Mouse (Mus musculus) myocyte (in vitro differentiated cells): Measurements from ENCODE around the gene Clec2d. TPM values are rescaled to one million over a fixed set of nuclear protein-coding genes. Genes with fewer than 3 reads are reported as not detected.

ENCODE experiments used
- H3K27me3 ChIP-seq: one replicate; pipeline ENCODE4 v1.6.1; 2011; ENCODE audit not compliant: control insufficient read depth, insufficient read depth, insufficient read length
- H3K36me3 ChIP-seq: one replicate; pipeline ENCODE4 v1.6.1; 2011; ENCODE audit not compliant: control insufficient read depth, insufficient read depth
- H3K4me2 ChIP-seq: one replicate; pipeline ENCODE4 v1.6.1; 2011; ENCODE audit warnings: low read depth, control low read depth
- H3K4me3 ChIP-seq: one replicate; pipeline ENCODE4 v1.5.1; 2011; ENCODE audit warnings: mild to moderate bottlenecking, control low read depth, moderate library complexity
- H3K79me2 ChIP-seq: one replicate; pipeline ENCODE4 v1.6.1; 2011; ENCODE audit not compliant: control insufficient read depth, insufficient read depth
- H3ac ChIP-seq: one replicate; pipeline ENCODE4 v1.6.1; 2011; ENCODE audit not compliant: control insufficient read depth, insufficient read length
- CEBPB ChIP-seq: IDR thresholded peaks from 2 replicates; pipeline ENCODE4 v1.6.1; 2011; ENCODE audit warnings: mild to moderate bottlenecking, moderate library complexity; ENCODE audit not compliant: poor library complexity, insufficient read depth, severe bottlenecking
- E2F4 ChIP-seq: IDR thresholded peaks from one replicate; pipeline ENCODE4 v1.6.1; 2011; ENCODE audit warnings: mild to moderate bottlenecking, control low read depth, moderate library complexity; ENCODE audit not compliant: insufficient read depth
- MAX ChIP-seq: IDR thresholded peaks from one replicate; pipeline ENCODE4 v1.6.1; 2011; ENCODE audit warnings: low read depth, mild to moderate bottlenecking, control low read depth
- MYOD1 ChIP-seq, 3 experiments: IDR thresholded peaks; one replicate each; pipeline ENCODE4 v1.6.1; 2011; ENCODE audit warnings: control low read depth in 2 of 3, low read depth in 2 of 3, mild to moderate bottlenecking in 2 of 3, moderate library complexity in 1 of 3; ENCODE audit not compliant: insufficient read length in 2 of 3, control insufficient read depth in 1 of 3
- MYOG ChIP-seq, 3 experiments: IDR thresholded peaks; one replicate each; pipeline ENCODE4 v1.6.1; 2011; ENCODE audit warnings: control low read depth in 2 of 3, low read depth in 2 of 3, mild to moderate bottlenecking in 2 of 3; ENCODE audit not compliant: insufficient read length in 2 of 3, control insufficient read depth in 1 of 3, insufficient read depth in 1 of 3
- POLR2A ChIP-seq: IDR thresholded peaks from one replicate; pipeline ENCODE4 v1.6.1; 2011; ENCODE audit warnings: low read depth, mild to moderate bottlenecking, control low read depth, moderate library complexity; ENCODE audit not compliant: insufficient read length
- POLR2AphosphoS2 ChIP-seq: IDR thresholded peaks from one replicate; pipeline ENCODE4 v1.6.1; 2011; ENCODE audit warnings: low read depth, control low read depth; ENCODE audit not compliant: insufficient read length
- REST ChIP-seq: IDR thresholded peaks from one replicate; pipeline ENCODE4 v1.6.1; 2011; ENCODE audit warnings: mild to moderate bottlenecking, control low read depth, moderate library complexity; ENCODE audit not compliant: insufficient read depth, insufficient read length
- SRF ChIP-seq: IDR thresholded peaks from one replicate; pipeline ENCODE4 v1.6.1; 2011; ENCODE audit warnings: low read depth; ENCODE audit not compliant: control insufficient read depth, insufficient read length
- TCF12 ChIP-seq: IDR thresholded peaks from one replicate; pipeline ENCODE4 v1.6.1; 2011; ENCODE audit warnings: mild to moderate bottlenecking, control low read depth; ENCODE audit not compliant: poor library complexity, insufficient read depth, severe bottlenecking
- TCF3 ChIP-seq: IDR thresholded peaks from one replicate; pipeline ENCODE4 v1.6.1; 2011; ENCODE audit warnings: low read depth, control low read depth; ENCODE audit not compliant: insufficient read length
- USF1 ChIP-seq: IDR thresholded peaks from one replicate; pipeline ENCODE4 v1.6.1; 2011; ENCODE audit warnings: low read depth, mild to moderate bottlenecking, control low read depth, moderate library complexity
- polyA plus RNA-seq: library from polyadenylated mRNA; unstranded; fragments of >200 nt; fragmentation: generic; extraction: Trizol; gene quantifications from one replicate; pipeline ENCODE4 v1.2.1, GENCODE M21; 2012; ENCODE audit warnings: missing spikeins

Clec2d gene
- 19.7 TPM for polyA plus RNA-seq

- H3K4me2 ChIP-seq = peak within 1 kb of the TSS; percentile 46
- peaks cover 28% of the 10 kb centered on the region for H3K79me2 ChIP-seq
- H3ac ChIP-seq = peak within 1 kb of the TSS; percentile 81
- H3K36me3 ChIP-seq = peaks cover 25% of the 10 kb centered on the region
- peak within 1 kb of the TSS; percentile 73 for H3K4me3 ChIP-seq
- H3K27me3 ChIP-seq = no peaks in the 10 kb centered on the region
- TF ChIP-seq SRF (no peak), REST (no peak), TCF3 (no peak), TCF12 (no peak), POLR2AphosphoS2 (peak; percentile 64), CEBPB (peak; percentile 33; the same call in 1 of the 2 replicates), E2F4 (peak; percentile 5), USF1 (no peak), MAX (no peak), POLR2A (peak; percentile 45), MYOG (IDR thresholded peaks at IDR 0.05; ENCODE audit: control insufficient read depth in 1 of 3, insufficient read depth in 1 of 3, insufficient read length in 2 of 3, low read depth in 2 of 3) (no peak), MYOD1 (IDR thresholded peaks at IDR 0.05; ENCODE audit: control insufficient read depth in 1 of 3, insufficient read length in 2 of 3, low read depth in 2 of 3) (no peak)
Observed at GRCm38 (mm10) chr6:129180403-129181169, at the start of gene Clec2d. Gene Clec2d, plus strand, starts transcription at chr6:129180615.

- no peak overlapping the region for H3K4me3 ChIP-seq
- no peak overlapping the region for H3K4me2 ChIP-seq
- no peaks in the 10 kb centered on the region for H3K79me2 ChIP-seq
- H3K36me3 ChIP-seq = no peaks in the 10 kb centered on the region
- TF ChIP-seq POLR2AphosphoS2 (no peak), USF1 (no peak), MYOG (IDR thresholded peaks at IDR 0.05; ENCODE audit: control insufficient read depth in 1 of 3, insufficient read depth in 1 of 3, insufficient read length in 2 of 3, low read depth in 2 of 3) (no peak), SRF (no peak), REST (no peak), POLR2A (no peak), TCF3 (no peak), CEBPB (no peak)
- H3K27me3 ChIP-seq = no peaks in the 10 kb centered on the region
- no peak overlapping the region for H3ac ChIP-seq
Observed at GRCm38 (mm10) chr6:129132604-129133341, 47.6 kb upstream of the Clec2d start.

- no peaks in the 10 kb centered on the region for H3K27me3 ChIP-seq
- no peak overlapping the region for H3ac ChIP-seq
- no peaks in the 10 kb centered on the region for H3K36me3 ChIP-seq
- TF ChIP-seq POLR2A = no peak
- no peak for TF ChIP-seq E2F4
- TF ChIP-seq CEBPB = no peak
- TF ChIP-seq TCF3 = no peak
- TF ChIP-seq TCF12 = no peak
- no peak for TF ChIP-seq MYOG (IDR thresholded peaks at IDR 0.05; ENCODE audit: control insufficient read depth in 1 of 3, insufficient read depth in 1 of 3, insufficient read length in 2 of 3, low read depth in 2 of 3)
- TF ChIP-seq SRF = no peak
- TF ChIP-seq REST = no peak
- no peak for TF ChIP-seq POLR2AphosphoS2
- TF ChIP-seq MAX = no peak
- TF ChIP-seq MYOD1 (IDR thresholded peaks at IDR 0.05; ENCODE audit: control insufficient read depth in 1 of 3, insufficient read length in 2 of 3, low read depth in 2 of 3) = no peak
- TF ChIP-seq USF1 = no peak
- no peak overlapping the region for H3K4me2 ChIP-seq
- H3K79me2 ChIP-seq = no peaks in the 10 kb centered on the region
- H3K4me3 ChIP-seq = no peak overlapping the region
Observed at GRCm38 (mm10) chr6:129146812-129147211, 33.6 kb upstream of the Clec2d start.

DNA sequence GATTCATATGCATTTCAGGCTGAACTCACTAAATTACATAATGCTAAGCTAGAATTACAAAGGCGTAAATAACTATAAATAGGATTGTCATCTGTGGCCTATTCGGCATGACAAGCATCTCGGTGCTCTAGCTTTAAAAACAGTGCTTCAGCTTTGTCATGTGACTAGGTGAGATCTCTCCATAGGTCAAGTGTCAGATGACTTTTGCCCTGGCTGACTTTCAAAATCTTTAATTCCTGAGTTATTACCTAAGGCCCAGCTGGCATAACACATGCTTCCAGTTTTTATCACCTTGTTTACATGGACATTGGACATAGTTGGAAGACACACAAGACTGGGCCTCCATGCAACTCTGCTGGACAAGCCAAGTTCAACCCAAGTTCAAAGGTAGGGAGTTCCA, 20.3 kb upstream of the Clec2d start:
- no peak for TF ChIP-seq POLR2A
- no peak for TF ChIP-seq E2F4
- no peak for TF ChIP-seq MAX
- TF ChIP-seq TCF3 = no peak
- TF ChIP-seq MYOG (IDR thresholded peaks at IDR 0.05; ENCODE audit: control insufficient read depth in 1 of 3, insufficient read depth in 1 of 3, insufficient read length in 2 of 3, low read depth in 2 of 3) = no peak
- TF ChIP-seq REST = no peak
- TF ChIP-seq POLR2AphosphoS2 = no peak
- no peak for TF ChIP-seq MYOD1 (IDR thresholded peaks at IDR 0.05; ENCODE audit: control insufficient read depth in 1 of 3, insufficient read length in 2 of 3, low read depth in 2 of 3)
- no peak for TF ChIP-seq CEBPB
- TF ChIP-seq TCF12 = no peak
- TF ChIP-seq SRF = no peak
- TF ChIP-seq USF1 = no peak
- no peak overlapping the region for H3K4me3 ChIP-seq
- no peak overlapping the region for H3K4me2 ChIP-seq
- no peaks in the 10 kb centered on the region for H3K79me2 ChIP-seq
- no peaks in the 10 kb centered on the region for H3K27me3 ChIP-seq
- H3K36me3 ChIP-seq = no peaks in the 10 kb centered on the region
- H3ac ChIP-seq = no peak overlapping the region
